Mouse (Mus musculus) limb, embryonic 14.5 days (tissue): ENCODE measurements around the gene Bnc1. TPM values are rescaled to one million over a fixed set of nuclear protein-coding genes. Genes with fewer than 3 reads are reported as not detected.

Experiments used
- ATAC-seq: fragments of 200-750 bp; cut with Nextera tagmentation; 2 replicates; pipeline ENCODE4 v1.8.0; 2017; ENCODE audit warnings: low read depth, moderate number of reproducible peaks, moderate TSS enrichment; ENCODE audit not compliant: low FRiP score
- DNase-seq: peaks from one replicate; pipeline ENCODE4 v3.0.0-alpha.2; 2015; ENCODE audit warnings: low spot score
- H3K27ac ChIP-seq: fragments of 300-500 bp; sonication (generic); replicated peaks from 2 replicates; pipeline ENCODE4 v1.5.1; 2014; ENCODE audit warnings: low read depth, mild to moderate bottlenecking, low read length, moderate library complexity, mixed read lengths
- H3K27me3 ChIP-seq: fragments of 300-500 bp; sonication (generic); 2 replicates; pipeline ENCODE4 v1.6.1; 2014; ENCODE audit warnings: low read length, mixed read lengths; ENCODE audit not compliant: control insufficient read depth, insufficient read depth
- H3K36me3 ChIP-seq: fragments of 300-500 bp; sonication (generic); 2 replicates; pipeline ENCODE4 v1.6.1; 2014; ENCODE audit warnings: mild to moderate bottlenecking, low read length, moderate library complexity, mixed read lengths; ENCODE audit not compliant: control insufficient read depth, insufficient read depth
- H3K4me1 ChIP-seq: fragments of 300-500 bp; sonication (generic); 2 replicates; pipeline ENCODE4 v1.6.1; 2014; ENCODE audit warnings: antibody characterized with exemption, low read length, mixed read lengths; ENCODE audit not compliant: control insufficient read depth, insufficient read depth
- H3K4me2 ChIP-seq: fragments of 300-500 bp; sonication (generic); replicated peaks from 2 replicates; pipeline ENCODE4 v1.6.1; 2014; ENCODE audit warnings: low read depth, mild to moderate bottlenecking, low read length, moderate library complexity; ENCODE audit not compliant: severe bottlenecking
- H3K4me3 ChIP-seq: fragments of 300-500 bp; sonication (generic); replicated peaks from 2 replicates; pipeline ENCODE4 v1.5.1; 2014; ENCODE audit warnings: low read length
- H3K9ac ChIP-seq: fragments of 300-500 bp; sonication (generic); 2 replicates; pipeline ENCODE4 v1.6.1; 2014; ENCODE audit warnings: mild to moderate bottlenecking, low read depth, low read length, moderate library complexity; ENCODE audit not compliant: severe bottlenecking
- H3K9me3 ChIP-seq: fragments of 300-500 bp; sonication (generic); 2 replicates; pipeline ENCODE4 v1.6.1; 2016; ENCODE audit warnings: low read length; ENCODE audit not compliant: control insufficient read depth
- POLR2A ChIP-seq: fragments of 200-500 bp; IDR thresholded peaks from 2 replicates; pipeline ENCODE4 v1.8.0; 2012; ENCODE audit warnings: inconsistent platforms, mild to moderate bottlenecking, moderate library complexity, borderline replicate concordance; ENCODE audit not compliant: insufficient read depth, insufficient read length; ENCODE audit errors: extremely low read depth
- WGBS: fragments of 180-500 bp; shearing (Covaris S2); extraction: QIAGEN DNeasy Blood & Tissue Kit; methylation state at CpG from one replicate; pipeline ENCODE4 v1.1.7; 2014; 5-methylcytosine and 5-hydroxymethylcytosine counted together
- polyA plus RNA-seq, 2 experiments: library from polyadenylated mRNA; depleted of rRNA in 1 of 2; stranded (reverse) in 1 of 2; unstranded in 1 of 2; fragments of >200 nt; fragmentation: Nextera tagmentation in 1 of 2; extraction: Ambion mirVana in 1 of 2; gene quantifications; 2 replicates each; pipeline versions ENCODE4 v1.2.1 to v1.2.3; 2012 to 2014

Bnc1 gene
- polyA plus RNA-seq, 2 experiments = 2.2 to 2.5 TPM

DNA sequence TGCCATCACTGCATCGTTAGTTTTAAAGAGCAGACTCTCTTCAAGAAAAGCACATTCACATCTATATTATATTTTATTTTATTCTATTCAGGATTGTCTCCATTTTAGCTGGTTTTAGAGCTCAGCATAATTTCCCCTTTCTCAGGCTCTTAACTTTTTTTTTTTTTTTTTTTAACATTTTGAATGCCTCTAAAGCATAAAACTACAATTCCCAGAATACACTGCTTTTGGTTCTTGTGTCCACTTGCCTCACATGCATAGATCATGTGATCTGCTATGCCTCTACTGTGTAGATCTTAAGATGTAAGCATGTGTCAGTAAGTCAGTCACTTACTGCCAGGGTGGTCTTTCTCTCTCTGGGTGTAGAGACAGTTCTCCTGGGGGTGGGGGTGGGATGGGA is 30.3 kb upstream of the Bnc1 start:
- Histone ChIP-seq H3K9me3 (no peaks in the 10 kb centered on the region), H3K27me3 (no peaks in the 10 kb centered on the region), H3K9ac (no peak overlapping the region), H3K36me3 (no peaks in the 10 kb centered on the region), H3K4me2 (no peak overlapping the region), H3K4me3 (no peak overlapping the region), H3K4me1 (no peaks in the 10 kb centered on the region), H3K27ac (no peak overlapping the region)
- no peak for TF ChIP-seq POLR2A
- ATAC-seq (no peak), DNase-seq (no peak)
- 93% methylated on average over 1 of the region's 1 CpGs for WGBS

DNA sequence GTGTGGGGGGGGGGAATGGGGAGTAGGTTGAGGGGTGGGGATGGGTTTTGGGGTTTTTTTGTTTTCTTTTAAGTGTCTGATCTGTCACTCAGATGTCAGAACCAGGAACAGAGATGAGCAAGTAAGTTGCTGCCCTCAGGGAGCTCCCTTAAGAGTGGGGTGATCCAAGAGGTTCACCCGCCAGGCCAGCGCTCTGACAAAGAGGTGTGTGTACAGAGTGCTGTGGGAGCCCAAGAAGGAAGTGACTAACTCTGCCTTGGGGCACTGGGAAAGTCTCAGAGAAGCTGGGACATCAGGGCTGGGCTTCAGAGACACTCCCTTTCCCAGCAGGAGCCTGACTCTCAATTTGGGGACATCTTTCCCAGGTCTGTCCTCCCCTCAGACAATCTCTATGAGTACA is 25.9 kb upstream of the Bnc1 start:
- Histone ChIP-seq H3K9me3 (no peaks in the 10 kb centered on the region), H3K36me3 (no peaks in the 10 kb centered on the region), H3K4me1 (peaks cover 5% of the 10 kb centered on the region), H3K4me2 (no peak overlapping the region), H3K27me3 (no peaks in the 10 kb centered on the region), H3K4me3 (no peak overlapping the region), H3K27ac (no peak overlapping the region), H3K9ac (no peak overlapping the region)
- no peak for DNase-seq
- no peak for TF ChIP-seq POLR2A
- WGBS = 83% methylated on average over 2 of the region's 2 CpGs
- ATAC-seq = no peak

DNA sequence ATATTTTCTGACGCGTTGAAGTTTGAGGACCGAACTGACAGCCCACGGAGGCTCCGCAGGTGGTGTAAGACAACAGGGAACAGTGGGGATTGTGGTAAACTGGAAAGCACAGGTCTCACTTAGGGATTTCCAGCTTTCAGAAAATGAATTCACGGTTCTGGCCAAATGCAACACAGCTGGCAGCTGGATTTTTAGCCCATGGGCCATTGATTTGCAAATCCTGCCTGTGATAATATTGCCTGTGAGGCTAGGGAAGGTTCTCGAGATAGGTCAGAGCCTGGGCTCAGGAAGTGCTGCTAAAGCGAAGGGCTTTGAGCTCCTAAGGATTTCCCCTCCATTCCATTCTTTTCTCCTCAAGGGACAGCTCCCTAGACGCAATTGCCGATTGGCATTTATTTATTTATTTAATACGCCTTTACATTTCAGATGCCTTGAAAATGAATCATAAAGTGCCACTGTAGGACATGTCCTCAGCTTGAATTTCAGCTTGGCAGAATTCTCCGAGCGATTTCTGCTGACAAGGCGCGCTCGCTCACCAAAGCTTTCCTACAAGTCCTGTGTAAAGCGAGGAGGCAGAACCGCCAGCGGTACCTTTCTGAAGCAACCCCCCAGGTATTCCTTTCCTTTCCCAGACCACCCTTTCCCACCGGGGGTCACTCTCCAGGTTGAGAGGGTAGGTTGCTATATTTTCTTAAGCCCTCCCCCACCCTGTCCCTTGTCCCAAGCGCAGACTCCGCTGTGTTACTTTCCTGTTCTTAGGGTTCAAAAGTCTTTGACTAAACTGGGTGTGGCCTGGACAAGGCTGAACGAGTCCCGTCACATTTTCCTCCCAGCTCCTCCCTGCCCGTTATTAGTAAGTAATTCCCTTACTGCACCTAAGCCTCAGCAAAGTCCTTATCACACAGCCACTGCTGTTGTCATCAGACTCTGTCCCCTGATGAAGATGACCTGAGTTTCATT is 24.9 kb upstream of the Bnc1 start:
- Histone ChIP-seq H3K9me3 (no peaks in the 10 kb centered on the region), H3K4me3 (peak overlapping the region; percentile 21), H3K4me2 (peak overlapping the region; percentile 46), H3K36me3 (no peaks in the 10 kb centered on the region), H3K9ac (no peak overlapping the region), H3K27me3 (no peaks in the 10 kb centered on the region), H3K4me1 (peaks cover 9% of the 10 kb centered on the region), H3K27ac (no peak overlapping the region)
- DNase-seq = peak; percentile 36
- WGBS = 4% methylated on average over 25 of the region's 25 CpGs
- TF ChIP-seq POLR2A = no peak
- no peak for ATAC-seq

DNA sequence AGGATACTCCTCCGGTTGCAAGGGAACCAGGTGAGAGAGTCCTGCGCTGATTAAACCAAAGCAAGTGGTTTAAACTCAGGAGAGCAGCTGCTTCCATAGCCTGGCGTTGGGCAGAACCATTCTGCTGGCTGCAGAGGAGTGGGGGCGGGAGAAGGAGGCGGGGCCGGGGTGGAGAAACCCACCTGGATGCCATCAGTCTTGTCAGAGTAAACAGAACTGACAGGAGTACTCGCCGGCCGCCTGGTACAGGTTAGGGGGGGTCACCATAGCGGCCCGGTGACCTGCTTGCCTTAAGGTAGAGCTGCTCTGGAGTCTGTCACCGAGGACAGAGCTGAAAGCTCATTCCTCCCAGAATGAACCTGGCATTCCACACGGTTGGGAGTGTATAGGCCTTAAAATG is 20.4 kb upstream of the Bnc1 start:
- Histone ChIP-seq H3K4me1 (peaks cover 9% of the 10 kb centered on the region), H3K27me3 (no peaks in the 10 kb centered on the region), H3K27ac (no peak overlapping the region), H3K36me3 (no peaks in the 10 kb centered on the region), H3K9me3 (no peaks in the 10 kb centered on the region), H3K9ac (no peak overlapping the region; the same call in 1 of the 2 replicates), H3K4me3 (no peak overlapping the region), H3K4me2 (no peak overlapping the region)
- 4% methylated on average over 13 of the region's 13 CpGs for WGBS
- no peak for TF ChIP-seq POLR2A
- DNase-seq (no peak), ATAC-seq (no peak)

DNA sequence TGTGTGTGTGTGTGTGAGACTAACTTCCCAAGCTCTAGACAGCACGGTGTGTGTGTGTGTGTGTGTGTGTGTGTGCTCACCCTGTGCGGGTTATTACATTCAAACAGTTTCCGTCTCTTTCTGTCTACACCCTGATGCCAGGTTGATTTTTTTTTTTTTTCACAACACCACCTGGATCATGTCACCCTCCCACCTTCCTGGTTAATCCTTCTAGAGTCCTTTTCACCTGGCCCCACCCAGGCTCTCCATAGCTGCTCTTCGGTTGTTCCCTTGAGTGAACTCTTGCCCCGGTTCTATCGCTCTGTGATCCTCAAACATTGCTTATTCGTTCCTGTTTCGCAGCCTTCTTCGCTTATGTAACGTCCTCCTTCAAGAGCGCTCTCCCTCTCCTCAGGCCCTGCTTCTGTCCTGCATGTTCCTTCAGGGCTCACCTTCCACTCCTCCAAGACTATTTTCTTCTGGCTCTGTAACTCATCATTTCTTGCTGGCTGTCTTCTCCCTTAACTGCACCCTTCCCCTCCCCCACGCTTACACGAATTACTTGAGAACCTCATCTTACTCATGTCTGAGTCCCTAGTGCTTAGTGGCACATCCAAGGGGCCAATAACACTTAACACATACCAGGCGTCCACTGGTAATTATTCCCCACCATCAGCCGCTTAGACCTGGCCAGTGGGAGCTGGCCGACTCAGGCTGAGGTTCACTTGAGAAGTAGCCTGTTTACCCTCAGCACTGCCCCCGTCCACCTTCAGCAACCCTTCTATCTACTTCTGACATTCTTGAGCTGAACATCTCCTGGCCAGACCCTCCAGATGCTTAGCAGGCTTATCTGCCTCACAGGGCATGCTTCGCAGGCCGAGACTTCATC is 19.7 kb upstream of the Bnc1 start:
- DNase-seq (no peak), ATAC-seq (no peak)
- no peaks in the 10 kb centered on the region for H3K27me3 ChIP-seq
- H3K27ac ChIP-seq = no peak overlapping the region
- no peak overlapping the region for H3K4me3 ChIP-seq
- no peaks in the 10 kb centered on the region for H3K36me3 ChIP-seq
- TF ChIP-seq POLR2A = no peak
- H3K9ac ChIP-seq = no peak overlapping the region; the same call in 1 of the 2 replicates
- peaks cover 4% of the 10 kb centered on the region for H3K4me1 ChIP-seq
- 31% methylated on average over 18 of the region's 19 CpGs for WGBS
- no peak overlapping the region for H3K4me2 ChIP-seq
- H3K9me3 ChIP-seq = no peaks in the 10 kb centered on the region
